Mouse (Mus musculus): ENCODE measurements at regions not wholly inside any gene's neighbourhood (a gene's known extent, or its start where the extent isn't known, plus 50 kb on each side); places are given as distances from the start of the nearest gene placed in this dataset.

- DNase-seq: no peak
- intact Hi-C loops (cut with DNase I; ENCODE audit: low total_unique reads): no loop called here
Measured at GRCm38 (mm10) chr13:10540197-10540940, 179.7 kb upstream of the Chrm3 start.

GRCm38 (mm10) chr13:10538927-10539326 is 178.3 kb upstream of the Chrm3 start:
- intact Hi-C loops (cut with DNase I; ENCODE audit: low total_unique reads): no loop called here
- no peak for DNase-seq

DNA sequence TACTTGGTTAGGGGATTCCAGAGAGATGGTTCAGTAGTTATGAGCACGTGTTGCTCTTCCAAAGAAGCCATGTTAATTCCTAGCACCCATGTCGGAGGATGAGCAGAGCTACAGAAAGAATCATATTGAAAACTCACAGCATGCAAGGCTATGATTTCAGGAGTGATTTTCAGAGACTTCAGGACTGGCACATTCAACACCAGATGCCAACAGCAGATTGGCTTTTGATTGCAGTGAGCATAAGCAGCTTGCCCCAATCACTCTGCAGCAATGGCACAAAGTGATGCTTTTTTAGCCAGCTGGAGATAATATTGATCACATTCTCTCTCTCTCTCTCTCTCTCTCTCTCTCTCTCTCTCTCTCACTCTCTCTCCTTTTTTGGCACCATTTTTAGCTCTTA is 166.6 kb upstream of the Chrm3 start:
- intact Hi-C loops (cut with DNase I; ENCODE audit: low total_unique reads): no loop called here
- no peak for DNase-seq

- DNase-seq: no peak
- intact Hi-C loops (cut with DNase I; ENCODE audit: low total_unique reads): no loop called here
Measured at GRCm38 (mm10) chr13:10526470-10527207, 166.0 kb upstream of the Chrm3 start.

GRCm38 (mm10) chr13:10504211-10504610 is 143.6 kb upstream of the Chrm3 start:
- intact Hi-C loops (cut with DNase I; ENCODE audit: low total_unique reads): loop anchor here (10.0 kb wide), 1 partner anchor 959 kb away; no protein-coding TSS in a partner anchor
- DNase-seq: no peak

DNA sequence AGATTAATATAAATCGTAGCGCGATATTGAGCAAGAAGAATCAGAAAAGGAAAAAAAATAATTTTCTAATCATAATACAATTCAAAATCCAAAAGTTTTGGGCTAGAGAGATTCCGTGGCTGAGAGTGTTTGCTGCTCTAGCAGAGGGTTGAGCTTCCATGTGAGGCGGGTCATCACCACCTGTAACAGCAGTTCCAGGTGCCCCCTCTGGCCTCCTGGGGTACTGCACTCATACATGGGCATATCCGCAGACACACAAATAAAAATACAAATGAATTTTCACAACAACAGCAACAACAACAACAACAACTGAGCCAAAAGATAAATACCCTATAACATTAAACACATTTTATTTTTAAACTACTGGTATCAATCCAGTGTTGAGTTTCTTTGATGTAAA is 94.7 kb upstream of the Chrm3 start:
- intact Hi-C loops (cut with DNase I; ENCODE audit: low total_unique reads): no loop called here
- DNase-seq: no peak

GRCm38 (mm10) chr13:10454667-10455066 is 94.0 kb upstream of the Chrm3 start:
- no peak for DNase-seq
- intact Hi-C loops (cut with DNase I; ENCODE audit: low total_unique reads): no loop called here

- intact Hi-C loops (cut with DNase I; ENCODE audit: low total_unique reads): no loop called here
- DNase-seq: no peak
Measured at GRCm38 (mm10) chr13:10451057-10451456, 90.4 kb upstream of the Chrm3 start.

DNA sequence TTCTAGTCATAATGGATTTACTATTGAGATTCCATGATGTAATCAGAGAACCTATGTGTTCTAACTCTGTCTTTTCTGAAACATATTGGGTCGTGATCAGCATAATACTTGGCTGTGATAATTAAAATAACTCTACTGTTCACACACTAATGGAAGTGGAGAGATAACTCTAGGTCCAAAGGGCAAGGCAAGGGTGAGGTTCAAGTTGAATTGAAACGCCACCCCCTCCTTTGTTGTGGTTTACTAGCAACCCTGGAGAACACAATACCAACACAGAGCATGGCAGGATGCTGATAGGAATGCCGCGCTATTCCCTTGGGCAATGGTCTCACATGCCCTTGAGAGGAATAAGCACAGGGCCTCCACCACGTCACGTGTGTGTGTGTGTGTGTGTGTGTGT is 88.9 kb upstream of the Chrm3 start:
- intact Hi-C loops (cut with DNase I; ENCODE audit: low total_unique reads): no loop called here
- DNase-seq: no peak

DNA sequence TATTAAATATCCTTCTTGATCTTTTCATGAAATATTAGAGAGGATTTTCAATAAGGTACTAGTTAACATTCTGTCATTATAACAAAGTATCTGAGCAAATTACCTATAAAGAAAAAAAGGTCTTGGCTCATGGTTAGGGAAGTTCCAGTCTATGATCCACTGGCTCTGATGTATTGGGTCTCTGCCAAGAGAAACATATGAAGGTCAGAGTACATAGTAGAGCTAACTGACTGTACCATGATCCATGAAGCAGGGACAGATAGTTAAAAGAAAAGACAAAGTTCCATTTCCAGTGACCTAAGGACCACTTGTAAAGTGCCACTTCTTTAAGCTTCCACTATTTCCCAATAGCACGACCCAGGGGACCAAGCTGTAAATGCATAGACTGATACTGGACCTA is 87.2 kb upstream of the Chrm3 start:
- intact Hi-C loops (cut with DNase I; ENCODE audit: low total_unique reads): no loop called here
- DNase-seq: no peak

DNA sequence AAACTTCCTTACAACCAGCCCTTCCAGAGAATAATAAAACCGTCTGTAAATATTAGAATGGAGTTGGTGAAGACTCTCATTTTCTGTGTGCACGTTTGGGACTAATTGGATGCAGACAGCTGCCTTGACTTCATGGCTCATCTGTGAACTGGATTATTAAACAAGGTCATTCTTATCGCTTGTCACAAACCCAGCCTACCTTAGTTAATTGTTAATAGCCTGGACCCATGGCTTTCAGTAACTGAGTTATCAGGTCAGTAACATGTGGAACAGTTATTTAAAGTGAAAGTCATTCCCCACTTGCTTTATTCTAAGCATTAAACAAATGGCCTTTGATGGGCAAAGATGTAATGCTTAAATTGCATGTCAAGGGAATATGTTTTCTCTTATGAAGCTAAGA is 85.0 kb upstream of the Chrm3 start:
- no peak for DNase-seq
- intact Hi-C loops (cut with DNase I; ENCODE audit: low total_unique reads): no loop called here

Small RNA genes in the stretch of these regions (microRNA-seq; reads per million reads assigned to microRNA genes)
- gene Gm23415: 0 reads per million in 2 experiments
